Mouse (Mus musculus): ENCODE results near the gene Ap3s2. TPM values are rescaled to one million over a fixed set of nuclear protein-coding genes. Genes with fewer than 3 reads are reported as not detected.

The Ap3s2 gene
- 48.7 and 56.7 TPM in 2 replicates for polyA plus RNA-seq (2016; fragmentation: Nextera tagmentation; extraction: Ambion mirVana)

DNA sequence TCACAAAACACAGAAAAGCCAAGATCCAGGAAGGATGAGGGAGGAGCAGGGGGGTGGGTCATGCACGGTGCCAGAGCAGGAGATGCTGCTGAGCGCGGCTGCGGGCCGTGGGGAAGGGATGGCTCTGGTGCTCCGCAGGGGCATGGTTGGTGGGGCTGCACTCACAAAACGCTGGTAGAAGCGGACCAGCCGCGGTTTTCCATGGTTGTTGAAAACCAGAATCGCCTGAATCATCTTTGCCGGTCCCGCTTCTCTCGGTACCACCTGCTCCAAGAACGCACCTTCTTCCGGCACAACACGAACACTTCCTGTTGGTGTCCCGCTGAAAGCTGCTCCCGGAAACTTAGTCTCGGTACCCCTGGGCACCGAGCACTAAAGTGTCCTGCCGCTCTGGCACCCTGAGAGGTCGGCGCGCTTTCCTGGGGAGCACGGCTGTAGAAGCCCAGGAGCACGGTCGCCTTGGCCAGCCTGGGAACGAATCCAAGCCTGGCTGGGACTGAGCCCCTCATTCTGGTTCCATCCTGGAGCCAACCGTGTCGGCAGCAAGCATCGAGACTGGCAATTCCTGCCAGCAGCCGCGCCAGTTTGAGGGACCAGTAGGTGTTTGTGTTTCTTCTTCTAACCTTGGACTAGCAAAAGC, at the start of gene Ap3s2:
Gene Ap3s2, minus strand, starts transcription at position 306 of the 640 bp plus-strand sequence.
- Histone ChIP-seq H3K9ac (peak within 1 kb of the TSS; percentile 61), H3K4me2 (replicated peaks) (peak within 1 kb of the TSS; percentile 75), H3K27ac (peak within 1 kb of the TSS; percentile 86), H3K4me3 (peak within 1 kb of the TSS; percentile 81), H3K36me3 (peaks cover 5% of the 10 kb centered on the region; the same call in 1 of the 2 replicates), H3K4me1 (peaks cover 11% of the 10 kb centered on the region), H3K27me3 (no peaks in the 10 kb centered on the region), H3K9me3 (replicated peaks) (no peaks in the 10 kb centered on the region)
- WGBS, result under 1% methylated on average over 34 of the region's 34 CpGs
- ATAC-seq (ENCODE audit: low FRiP score), result peak; percentile 98

DNA sequence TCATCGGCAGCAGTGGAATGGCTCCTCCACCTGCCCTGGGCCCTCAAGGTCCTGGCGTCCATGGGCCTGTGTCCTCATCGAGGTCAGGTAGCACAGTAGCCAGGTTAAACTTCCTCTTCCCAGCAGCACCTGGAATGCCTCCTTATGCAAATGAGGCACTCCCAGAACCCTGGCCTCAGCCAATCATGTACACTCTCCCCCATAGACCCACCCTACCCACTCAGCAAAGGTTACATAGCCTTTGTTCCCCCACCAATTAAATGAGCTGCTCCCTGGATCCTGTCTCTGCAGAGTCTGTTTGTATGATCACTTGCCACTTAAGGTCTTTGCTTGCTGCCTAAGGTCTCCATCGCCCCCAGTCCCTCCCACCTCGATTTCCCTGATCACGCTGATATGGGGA, 47.9 kb upstream of the Ap3s2 start:
- Histone ChIP-seq H3K27ac (no peak overlapping the region), H3K27me3 (no peaks in the 10 kb centered on the region), H3K4me3 (no peak overlapping the region), H3K4me1 (no peaks in the 10 kb centered on the region), H3K4me2 (replicated peaks) (no peak overlapping the region), H3K9ac (no peak overlapping the region), H3K9me3 (replicated peaks) (no peaks in the 10 kb centered on the region), H3K36me3 (no peaks in the 10 kb centered on the region)
- no peak for ATAC-seq (ENCODE audit: low FRiP score)
- 87% methylated on average over 6 of the region's 6 CpGs for WGBS

DNA sequence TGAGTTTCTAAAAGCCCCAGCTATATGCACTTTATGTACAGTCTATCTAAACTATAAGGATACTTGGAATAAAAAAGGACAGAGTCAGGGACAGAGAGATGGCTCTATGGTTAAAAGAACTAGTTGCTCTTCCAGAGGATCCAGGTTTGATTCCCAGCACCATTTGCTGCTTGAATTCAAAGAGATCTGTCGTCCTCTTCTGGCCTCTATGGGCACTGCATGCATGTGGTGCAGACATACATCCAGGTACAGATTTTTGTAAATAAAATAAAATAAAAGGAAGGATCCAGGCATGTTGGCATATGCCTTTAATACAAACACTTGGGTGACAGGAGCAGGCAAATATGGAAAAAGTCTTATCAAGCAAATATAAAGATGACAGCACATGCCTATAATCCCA, 41.2 kb upstream of the Ap3s2 start:
- Histone ChIP-seq H3K27me3 (no peaks in the 10 kb centered on the region), H3K4me2 (replicated peaks) (no peak overlapping the region), H3K36me3 (no peaks in the 10 kb centered on the region), H3K4me1 (no peaks in the 10 kb centered on the region), H3K4me3 (no peak overlapping the region), H3K9ac (no peak overlapping the region), H3K9me3 (replicated peaks) (no peaks in the 10 kb centered on the region), H3K27ac (no peak overlapping the region)
- ATAC-seq (ENCODE audit: low FRiP score), result no peak
- 64% methylated on average over 1 of the region's 1 CpGs for WGBS

DNA sequence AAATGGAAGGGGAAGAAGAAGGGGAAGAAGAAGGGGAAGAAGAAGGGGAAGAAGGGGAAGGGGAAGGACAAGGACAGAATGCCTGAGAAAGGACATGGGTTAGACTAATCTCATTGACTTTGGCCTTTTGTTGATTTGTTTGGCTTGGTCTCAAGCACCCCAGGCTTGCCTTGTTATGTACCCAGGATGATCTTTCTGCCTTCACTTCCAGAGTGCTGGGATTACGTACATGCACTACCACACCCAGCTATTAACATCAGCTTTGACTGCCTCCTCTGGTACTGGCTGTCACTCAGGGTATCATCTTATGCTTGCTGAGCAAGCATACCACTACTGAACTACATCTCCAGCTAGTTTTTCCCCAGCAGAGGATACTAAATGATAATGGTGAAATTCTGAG, 35.7 kb upstream of the Ap3s2 start:
- H3K36me3 ChIP-seq, result no peaks in the 10 kb centered on the region
- 61% methylated on average over 1 of the region's 1 CpGs for WGBS
- no peak overlapping the region for H3K4me3 ChIP-seq
- H3K27ac ChIP-seq, result no peak overlapping the region
- no peaks in the 10 kb centered on the region for H3K4me1 ChIP-seq
- no peaks in the 10 kb centered on the region for H3K27me3 ChIP-seq
- H3K9ac ChIP-seq, result no peak overlapping the region
- no peak for ATAC-seq (ENCODE audit: low FRiP score)
- no peak overlapping the region for H3K4me2 ChIP-seq (replicated peaks)
- H3K9me3 ChIP-seq (replicated peaks), result no peaks in the 10 kb centered on the region

DNA sequence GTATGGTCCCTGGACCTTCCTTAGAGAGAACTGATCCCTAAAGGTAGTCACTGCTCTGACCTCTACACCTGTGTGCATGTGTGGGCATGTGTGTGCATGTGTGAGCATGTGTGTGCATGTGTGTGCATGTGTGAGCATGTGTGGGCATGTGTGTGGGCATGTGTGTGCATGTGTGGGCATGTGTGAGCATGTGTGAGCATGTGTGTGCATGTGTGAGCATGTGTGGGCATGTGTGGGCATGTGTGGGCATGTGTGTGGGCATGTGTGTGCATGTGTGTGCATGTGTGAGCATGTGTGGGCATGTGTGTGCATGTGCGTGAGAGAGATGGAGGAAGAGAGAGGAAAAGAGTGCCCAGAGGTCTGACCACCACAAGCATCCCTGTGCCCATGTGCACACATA, 34.4 kb upstream of the Ap3s2 start:
- H3K27me3 ChIP-seq, result no peaks in the 10 kb centered on the region
- no peak for ATAC-seq (ENCODE audit: low FRiP score)
- WGBS, result 100% methylated on average over 1 of the region's 1 CpGs
- no peak overlapping the region for H3K27ac ChIP-seq
- no peaks in the 10 kb centered on the region for H3K36me3 ChIP-seq
- no peak overlapping the region for H3K4me3 ChIP-seq
- H3K9ac ChIP-seq, result no peak overlapping the region
- no peak overlapping the region for H3K4me2 ChIP-seq (replicated peaks)
- no peaks in the 10 kb centered on the region for H3K4me1 ChIP-seq
- no peaks in the 10 kb centered on the region for H3K9me3 ChIP-seq (replicated peaks)

DNA sequence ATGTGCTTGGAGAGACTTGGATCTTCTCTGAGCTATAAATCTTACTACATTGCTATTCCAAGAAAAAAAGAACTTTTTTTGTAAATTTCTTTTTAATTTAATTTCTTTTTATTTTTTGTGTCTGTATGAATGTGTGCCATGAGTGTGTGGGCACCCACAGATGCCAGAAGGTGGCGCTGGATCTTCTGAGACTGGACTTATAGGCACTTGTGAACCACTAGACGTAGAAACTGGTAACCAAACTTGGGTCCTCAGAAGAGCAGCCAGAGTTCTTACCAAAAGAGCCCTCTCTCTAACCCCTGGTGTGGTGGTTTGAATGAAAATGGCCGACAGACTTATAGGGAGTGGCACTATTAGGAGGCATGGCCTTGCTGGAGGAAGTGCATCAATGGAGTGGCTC, 30.6 kb upstream of the Ap3s2 start:
- Histone ChIP-seq H3K4me2 (replicated peaks) (no peak overlapping the region), H3K9ac (no peak overlapping the region), H3K27ac (no peak overlapping the region), H3K27me3 (no peaks in the 10 kb centered on the region), H3K9me3 (replicated peaks) (no peaks in the 10 kb centered on the region), H3K4me1 (no peaks in the 10 kb centered on the region), H3K36me3 (no peaks in the 10 kb centered on the region), H3K4me3 (no peak overlapping the region)
- no peak for ATAC-seq (ENCODE audit: low FRiP score)
- WGBS, result 79% methylated on average over 3 of the region's 3 CpGs

DNA sequence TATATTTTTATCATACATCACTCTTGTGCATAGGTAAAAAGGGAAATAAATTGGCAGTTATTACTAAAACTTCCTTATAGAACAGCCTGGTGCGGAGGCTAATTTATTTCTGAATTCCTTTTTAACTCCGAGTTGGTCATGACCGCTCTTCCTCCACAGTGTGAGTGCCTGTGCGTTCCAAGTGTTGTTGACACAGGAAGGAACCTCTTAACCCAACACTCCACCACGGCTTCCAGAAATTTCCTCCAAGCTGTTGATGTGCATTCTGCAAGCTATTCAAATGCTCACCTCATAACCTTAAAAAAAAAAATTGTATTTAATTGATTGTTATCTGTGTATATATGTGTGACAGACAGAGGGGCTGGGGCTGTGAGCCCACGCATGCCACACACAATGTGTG, 29.8 kb upstream of the Ap3s2 start:
- Histone ChIP-seq H3K4me2 (replicated peaks) (no peak overlapping the region), H3K9ac (no peak overlapping the region), H3K27ac (no peak overlapping the region), H3K9me3 (replicated peaks) (no peaks in the 10 kb centered on the region), H3K4me1 (no peaks in the 10 kb centered on the region), H3K27me3 (no peaks in the 10 kb centered on the region), H3K36me3 (no peaks in the 10 kb centered on the region), H3K4me3 (no peak overlapping the region)
- 80% methylated on average over 6 of the region's 6 CpGs for WGBS
- no peak for ATAC-seq (ENCODE audit: low FRiP score)

GRCm38 (mm10) chr7:79935511-79936205, 15.2 kb upstream of the Ap3s2 start:
- ATAC-seq (ENCODE audit: low FRiP score), result no peak
- Histone ChIP-seq H3K27me3 (no peaks in the 10 kb centered on the region), H3K36me3 (0 out of 2 replicates have a peak, but pooled peaks cover 2% of the 10 kb centered on the region), H3K27ac (no peak overlapping the region; the same call in 1 of the 2 replicates), H3K4me2 (replicated peaks) (peak overlapping the region; percentile 61), H3K4me3 (peak overlapping the region; percentile 46), H3K9me3 (replicated peaks) (no peaks in the 10 kb centered on the region), H3K4me1 (peaks cover 16% of the 10 kb centered on the region), H3K9ac (peak overlapping the region; percentile 70)
- WGBS, result 7% methylated on average over 19 of the region's 19 CpGs

GRCm38 (mm10) chr7:79934862-79935510, 14.5 kb upstream of the Ap3s2 start, which contains the start of gene Arpin:
Gene Arpin, minus strand, starts transcription at chr7:79935359.
- ATAC-seq (ENCODE audit: low FRiP score), result peak; percentile 78
- H3K27ac ChIP-seq, result peak within 1 kb of the TSS; percentile 49; the same call in 1 of the 2 replicates

GRCm38 (mm10) chr7:79934461-79934860, 14.0 kb upstream of the Ap3s2 start:
- H3K27me3 ChIP-seq, result no peaks in the 10 kb centered on the region
- H3K9ac ChIP-seq, result peak overlapping the region; percentile 70
- peaks cover 16% of the 10 kb centered on the region for H3K4me1 ChIP-seq
- H3K4me3 ChIP-seq, result peak overlapping the region; percentile 46
- no peak for ATAC-seq (ENCODE audit: low FRiP score)
- H3K27ac ChIP-seq, result peak overlapping the region; percentile 49; the same call in 1 of the 2 replicates
- peak overlapping the region; percentile 61 for H3K4me2 ChIP-seq (replicated peaks)
- 0 out of 2 replicates have a peak, but pooled peaks cover 4% of the 10 kb centered on the region for H3K36me3 ChIP-seq
- WGBS, result 37% methylated on average over 5 of the region's 5 CpGs
- no peaks in the 10 kb centered on the region for H3K9me3 ChIP-seq (replicated peaks)

More at GRCm38 (mm10) chr7:79934862-79935510, 14.5 kb upstream of the Ap3s2 start, which contains the start of gene Arpin:
- WGBS, result 2% methylated on average over 32 of the region's 32 CpGs
- H3K4me1 ChIP-seq, result peaks cover 16% of the 10 kb centered on the region
- H3K9ac ChIP-seq, result peak within 1 kb of the TSS; percentile 70
- no peaks in the 10 kb centered on the region for H3K9me3 ChIP-seq (replicated peaks)
- H3K36me3 ChIP-seq, result 0 out of 2 replicates have a peak, but pooled peaks cover 2% of the 10 kb centered on the region
- peak within 1 kb of the TSS; percentile 61 for H3K4me2 ChIP-seq (replicated peaks)
- H3K27me3 ChIP-seq, result no peaks in the 10 kb centered on the region
- H3K4me3 ChIP-seq, result peak within 1 kb of the TSS; percentile 46

DNA sequence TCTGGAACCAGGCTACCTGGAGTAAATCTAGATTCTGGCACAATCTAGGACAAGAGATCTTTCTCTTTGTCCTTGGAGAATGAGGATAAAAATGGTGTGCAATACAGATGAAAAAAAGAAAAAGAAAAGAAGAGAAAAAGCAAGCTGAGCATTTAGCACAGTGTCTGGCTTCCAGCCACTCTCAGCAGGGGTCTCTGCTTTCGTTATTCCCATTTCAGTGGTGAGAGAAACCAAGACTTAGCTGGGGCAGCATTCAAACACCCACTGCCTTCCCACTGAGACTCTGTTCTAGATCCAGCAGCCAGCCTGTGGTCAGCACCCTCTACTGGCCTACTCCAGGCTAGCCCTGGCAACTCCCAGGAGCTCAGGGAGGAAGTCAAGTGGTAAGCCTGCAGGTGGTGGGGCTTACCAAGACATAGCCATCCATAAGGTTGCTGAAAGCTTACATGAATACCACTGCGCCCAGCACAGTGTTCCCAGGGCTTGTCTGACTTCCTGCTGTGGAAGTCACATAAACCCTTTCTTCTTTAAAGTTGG, 8.1 kb upstream of the Ap3s2 start:
- H3K4me3 ChIP-seq, result no peak overlapping the region
- ATAC-seq (ENCODE audit: low FRiP score), result no peak
- 63% methylated on average over 2 of the region's 2 CpGs for WGBS
- no peak overlapping the region for H3K9ac ChIP-seq
- H3K9me3 ChIP-seq (replicated peaks), result no peaks in the 10 kb centered on the region
- H3K36me3 ChIP-seq, result peaks cover 34% of the 10 kb centered on the region
- no peak overlapping the region for H3K4me2 ChIP-seq (replicated peaks)
- no peaks in the 10 kb centered on the region for H3K4me1 ChIP-seq
- no peaks in the 10 kb centered on the region for H3K27me3 ChIP-seq
- H3K27ac ChIP-seq, result no peak overlapping the region

DNA sequence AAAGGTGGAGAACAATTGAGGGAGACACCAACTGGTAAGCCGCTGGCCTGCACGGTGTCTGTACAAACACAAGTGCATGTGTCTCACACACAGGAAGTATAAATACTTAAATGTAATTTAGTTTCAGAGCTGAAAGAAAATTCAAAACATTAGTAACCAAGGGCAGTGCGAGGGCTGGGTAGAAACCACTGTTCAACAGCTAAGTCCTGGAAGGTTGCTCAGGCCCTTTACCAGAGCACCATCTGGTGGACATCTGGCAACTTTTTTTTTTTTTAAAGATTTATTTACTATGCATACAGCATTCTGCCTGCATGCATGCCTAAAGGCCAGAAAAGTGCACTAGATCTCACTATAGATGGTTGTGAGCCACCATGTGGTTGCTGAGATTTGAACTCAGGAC, 5.9 kb downstream of the Ap3s2 start:
- no peak for ATAC-seq (ENCODE audit: low FRiP score)
- Histone ChIP-seq H3K27ac (no peak overlapping the region), H3K4me2 (replicated peaks) (no peak overlapping the region), H3K4me3 (no peak overlapping the region), H3K27me3 (no peaks in the 10 kb centered on the region), H3K9ac (no peak overlapping the region), H3K4me1 (peaks cover 2% of the 10 kb centered on the region), H3K36me3 (peaks cover 48% of the 10 kb centered on the region), H3K9me3 (replicated peaks) (no peaks in the 10 kb centered on the region)
- 74% methylated on average over 3 of the region's 3 CpGs for WGBS

Data from hindbrain, embryonic 12.5 days (tissue).